18 mouse cellular contexts compared by ENCODE assay signal in genomic region chr1:72673070-72673469, GRCm38 (mm10). TPM values are rescaled to one million over a fixed set of nuclear protein-coding genes. Genes with fewer than 3 reads are reported as not detected.
DNase-seq lines count a peak whose midpoint lies in the region; ATAC-seq and TF ChIP-seq lines count a peak whose summit lies in the region.
"Had no signal": no experiment of that assay in that cellular context is flagged by ENCODE, and none has a peak within 500 bp of the region (broad histone marks: within the 10 kb centered on the region; RNA-seq: fewer than 3 reads in every experiment).

No protein-coding gene starts in this region.

- no peak overlapping the region for H3K9ac ChIP-seq in forebrain, embryonic 13.5 days
- H3K9ac ChIP-seq in midbrain, postnatal 0 days (replicated peaks; ENCODE audit: low read length, poor library complexity, severe bottlenecking) = no peak overlapping the region
- H3K9ac ChIP-seq in midbrain, embryonic 11.5 days (ENCODE audit: low read length) = no peak overlapping the region
- H3K9ac ChIP-seq: limb, embryonic 13.5 days had no signal

- no peak overlapping the region for H3K4me2 ChIP-seq in forebrain, embryonic 13.5 days
- H3K4me2 ChIP-seq in midbrain, postnatal 0 days (ENCODE audit: low read depth, low read length, poor library complexity, severe bottlenecking) = no peak overlapping the region
- no peak overlapping the region for H3K4me2 ChIP-seq in midbrain, embryonic 11.5 days
- H3K4me2 ChIP-seq: limb, embryonic 13.5 days had no signal

- 0 out of 2 replicates have a peak, but pooled peaks cover 3% of the 10 kb centered on the region for H3K4me1 ChIP-seq in forebrain, embryonic 13.5 days
- no peaks in the 10 kb centered on the region for H3K4me1 ChIP-seq in forebrain, embryonic 10.5 days
- H3K4me1 ChIP-seq in midbrain, postnatal 0 days (ENCODE audit: insufficient read depth, low read length) = no peaks in the 10 kb centered on the region
- no peaks in the 10 kb centered on the region for H3K4me1 ChIP-seq in midbrain, embryonic 11.5 days (ENCODE audit: control insufficient read depth, insufficient read depth, low read length)
- H3K4me1 ChIP-seq in lung, adult 2 months (ENCODE audit: control insufficient read depth, insufficient read depth, low read length) = no peaks in the 10 kb centered on the region
- H3K4me1 ChIP-seq: limb, embryonic 13.5 days had no signal

- H3K27me3 ChIP-seq in forebrain, embryonic 13.5 days = no peaks in the 10 kb centered on the region
- H3K27me3 ChIP-seq in forebrain, embryonic 10.5 days (ENCODE audit: poor library complexity, severe bottlenecking) = no peaks in the 10 kb centered on the region
- H3K27me3 ChIP-seq in midbrain, postnatal 0 days (ENCODE audit: insufficient read depth, low read length) = no peaks in the 10 kb centered on the region
- H3K27me3 ChIP-seq in midbrain, embryonic 11.5 days (ENCODE audit: control insufficient read depth, insufficient read depth, low read length) = no peaks in the 10 kb centered on the region
- H3K27me3 ChIP-seq: limb, embryonic 13.5 days had no signal

- 0 out of 2 replicates have a peak, but pooled peaks have one; percentile 36 for ATAC-seq in forebrain, embryonic 13.5 days
- no peak for ATAC-seq in midbrain, postnatal 0 days (ENCODE audit: low FRiP score)
- no peak for ATAC-seq in midbrain, embryonic 11.5 days (ENCODE audit: low FRiP score)
- ATAC-seq: activated CD4-positive, CD25-positive, alpha-beta regulatory T cell, adult 4 months; inflammation-experienced regulatory T-cells, adult 6 months had no signal

- no peaks in the 10 kb centered on the region for H3K9me3 ChIP-seq in forebrain, embryonic 13.5 days (replicated peaks)
- H3K9me3 ChIP-seq in forebrain, embryonic 10.5 days = no peaks in the 10 kb centered on the region
- no peaks in the 10 kb centered on the region for H3K9me3 ChIP-seq in midbrain, postnatal 0 days (ENCODE audit: low read length)
- H3K9me3 ChIP-seq in midbrain, embryonic 11.5 days (ENCODE audit: control insufficient read depth, low read length) = no peaks in the 10 kb centered on the region
- H3K9me3 ChIP-seq: G1E; limb, embryonic 13.5 days had no signal

- 44% methylated on average over 3 of the region's 3 CpGs for WGBS in forebrain, embryonic 13.5 days
- WGBS in forebrain, embryonic 10.5 days = 51% methylated on average over 3 of the region's 3 CpGs
- 43% methylated on average over 3 of the region's 3 CpGs for WGBS in midbrain, postnatal 0 days
- 63% methylated on average over 3 of the region's 3 CpGs for WGBS in midbrain, embryonic 11.5 days
- WGBS in lung, adult 2 months = 45% methylated on average over 3 of the region's 3 CpGs

- no peaks in the 10 kb centered on the region for H3K36me3 ChIP-seq in forebrain, embryonic 13.5 days (ENCODE audit: poor library complexity, severe bottlenecking)
- no peaks in the 10 kb centered on the region for H3K36me3 ChIP-seq in forebrain, embryonic 10.5 days (replicated peaks)
- no peaks in the 10 kb centered on the region for H3K36me3 ChIP-seq in midbrain, postnatal 0 days (ENCODE audit: insufficient read depth, low read length)
- no peaks in the 10 kb centered on the region for H3K36me3 ChIP-seq in midbrain, embryonic 11.5 days (ENCODE audit: control insufficient read depth, insufficient read depth, low read length)
- H3K36me3 ChIP-seq: G1E; limb, embryonic 13.5 days had no signal

- no peak for TF ChIP-seq POLR2A in lung, adult 2 months (IDR thresholded peaks at IDR 0.05; ENCODE audit: borderline replicate concordance, extremely low read depth, low read depth, low read length)

- no peak overlapping the region for H3K4me3 ChIP-seq in forebrain, embryonic 13.5 days
- H3K4me3 ChIP-seq in forebrain, embryonic 10.5 days = no peak overlapping the region
- H3K4me3 ChIP-seq in midbrain, postnatal 0 days (ENCODE audit: low read depth, low read length) = no peak overlapping the region
- no peak overlapping the region for H3K4me3 ChIP-seq in midbrain, embryonic 11.5 days (ENCODE audit: low read depth, low read length)
- H3K4me3 ChIP-seq in lung, adult 2 months (replicated peaks; ENCODE audit: extremely low read depth, low read depth, low read length) = no peak overlapping the region
- H3K4me3 ChIP-seq: limb, embryonic 13.5 days had no signal

- TF ChIP-seq CTCF in midbrain, postnatal 0 days (IDR thresholded peaks at IDR 0.05) = no peak
- no peak for TF ChIP-seq CTCF in lung, adult 2 months (IDR thresholded peaks at IDR 0.05; ENCODE audit: insufficient read depth, low read length)

- no peak for DNase-seq in forebrain, embryonic 10.5 days (ENCODE audit: extremely low spot score, low spot score)
- DNase-seq in midbrain, postnatal 0 days (ENCODE audit: low spot score) = peak; percentile 9
- DNase-seq in midbrain, embryonic 11.5 days (ENCODE audit: low spot score, missing footprints) = no peak
- peak; percentile 41 for DNase-seq in lung, adult 2 months
- peak; percentile 0 for DNase-seq in skeletal muscle tissue, adult 2 months (ENCODE audit: low read depth, low spot score)
- no peak for DNase-seq in cerebellum, postnatal 36 days
- DNase-seq in kidney, adult 18-20 months = no peak
- DNase-seq: cerebellum, adult 2 months; heart, adult 18-20 months; thymus, adult 18-20 months had no signal

- H3K27ac ChIP-seq in forebrain, embryonic 13.5 days = no peak overlapping the region
- no peak overlapping the region for H3K27ac ChIP-seq in forebrain, embryonic 10.5 days
- H3K27ac ChIP-seq in midbrain, postnatal 0 days (ENCODE audit: low read depth, low read length) = no peak overlapping the region
- no peak overlapping the region for H3K27ac ChIP-seq in midbrain, embryonic 11.5 days (ENCODE audit: low read depth, low read length)
- H3K27ac ChIP-seq: limb, embryonic 13.5 days had no signal

RNA-seq across cellular contexts. Expression of gene Ankar, which starts 27.3 kb away (rescaled TPM):
- polyA plus RNA-seq in forebrain, embryonic 13.5 days (2015; fragmentation: Nextera tagmentation; extraction: Ambion mirVana) = not detected in 2 replicates
- not detected in 2 replicates for polyA plus RNA-seq in forebrain, embryonic 10.5 days (2016; fragmentation: Nextera tagmentation; extraction: Ambion mirVana)
- not detected in 2 replicates for total RNA-seq in midbrain, postnatal 0 days (2014; rRNA removed)
- not detected in 2 replicates for polyA plus RNA-seq in midbrain, postnatal 0 days (2015; fragmentation: Nextera tagmentation; extraction: Ambion mirVana)
- not detected in 2 replicates for polyA plus RNA-seq in midbrain, embryonic 11.5 days (2014; fragmentation: Nextera tagmentation; extraction: Ambion mirVana)
- not detected in 2 replicates for polyA plus RNA-seq in lung, adult 2 months (2012; rRNA removed)
- total RNA-seq: adrenal gland, postnatal 4 days; heart, adult 18-20 months; heart, postnatal 25 days; megakaryocyte progenitor cell, adult 5-6 weeks had no signal
- polyA plus RNA-seq: activated CD4-positive, CD25-positive, alpha-beta regulatory T cell, adult 4 months; cerebellum, adult 2 months; G1E; limb, embryonic 13.5 days had no signal

RNA-seq across cellular contexts. Expression of gene Rpl37a, which starts 38.0 kb away (rescaled TPM):
- 1,396 and 1,648 TPM in 2 replicates for polyA plus RNA-seq in forebrain, embryonic 13.5 days (2015; fragmentation: Nextera tagmentation; extraction: Ambion mirVana)
- polyA plus RNA-seq in forebrain, embryonic 10.5 days (2016; fragmentation: Nextera tagmentation; extraction: Ambion mirVana) = 1,402 and 1,403 TPM in 2 replicates
- 487 and 626 TPM in 2 replicates for total RNA-seq in midbrain, postnatal 0 days (2014; rRNA removed)
- 1,038 and 1,114 TPM in 2 replicates for polyA plus RNA-seq in midbrain, postnatal 0 days (2015; fragmentation: Nextera tagmentation; extraction: Ambion mirVana)
- 1,496 and 1,598 TPM in 2 replicates for polyA plus RNA-seq in midbrain, embryonic 11.5 days (2014; fragmentation: Nextera tagmentation; extraction: Ambion mirVana)
- polyA plus RNA-seq in lung, adult 2 months (2012; rRNA removed) = 483 and 531 TPM in 2 replicates

Comparison
In these comparisons a context has a peak if more than half of its experiments do, and no peak if none do; other contexts are left out.
1. DNase-seq: peak in midbrain, postnatal 0 days (single experiment), lung, adult 2 months (single experiment) and skeletal muscle tissue, adult 2 months (single experiment); none in forebrain, embryonic 10.5 days (single experiment), midbrain, embryonic 11.5 days (single experiment), cerebellum, postnatal 36 days (0 of 2) and kidney, adult 18-20 months (single experiment).